Mouse (Mus musculus) hindlimb bud, embryonic 11.5 days (tissue): Measurements from ENCODE around the gene Tax1bp3.

ENCODE experiments used
- DNase-seq: peaks from one replicate; pipeline ENCODE4 v3.0.0-alpha.2; 2012; ENCODE audit warnings: low read depth, low spot score; ENCODE audit errors: extremely low spot score

The Tax1bp3 gene

GRCm38 (mm10) chr11:73176608-73177508 lies at the start of gene Tax1bp3, which contains the start of gene Emc6:
TSS of gene Tax1bp3 (plus strand) at chr11:73177083.
TSS of gene Emc6 (minus strand) at chr11:73177037.
- peak; percentile 92 for DNase-seq

GRCm38 (mm10) chr11:73131020-73131419 lies 45.9 kb upstream of the Tax1bp3 start:
- no peak for DNase-seq

- no peak for DNase-seq
Measured at GRCm38 (mm10) chr11:73132999-73133398, 43.9 kb upstream of the Tax1bp3 start.

- DNase-seq = no peak
Measured at GRCm38 (mm10) chr11:73134222-73134621, 42.7 kb upstream of the Tax1bp3 start.

- no peak for DNase-seq
Measured at GRCm38 (mm10) chr11:73136587-73136986, 40.3 kb upstream of the Tax1bp3 start.

GRCm38 (mm10) chr11:73137116-73137515 lies 39.8 kb upstream of the Tax1bp3 start:
- DNase-seq = no peak

- DNase-seq = peak; percentile 72
Measured at GRCm38 (mm10) chr11:73137591-73138501, 39.0 kb upstream of the Tax1bp3 start, which contains the start of gene Haspin. TSS of gene Haspin (minus strand) at chr11:73138294.

GRCm38 (mm10) chr11:73144261-73144681 lies 32.6 kb upstream of the Tax1bp3 start:
- no peak for DNase-seq

- DNase-seq = no peak
Measured at GRCm38 (mm10) chr11:73146026-73146974, 30.6 kb upstream of the Tax1bp3 start.

GRCm38 (mm10) chr11:73146975-73147365 lies 29.9 kb upstream of the Tax1bp3 start:
- no peak for DNase-seq

- no peak for DNase-seq
Measured at GRCm38 (mm10) chr11:73148209-73148608, 28.7 kb upstream of the Tax1bp3 start.

GRCm38 (mm10) chr11:73155071-73155470 lies 21.8 kb upstream of the Tax1bp3 start:
- DNase-seq = no peak

- no peak for DNase-seq
Measured at GRCm38 (mm10) chr11:73159957-73160810, 16.7 kb upstream of the Tax1bp3 start, which contains the start of gene P2rx5. TSS of gene P2rx5 (plus strand) at chr11:73160421.

GRCm38 (mm10) chr11:73160811-73161200 lies 16.1 kb upstream of the Tax1bp3 start:
- no peak for DNase-seq

- no peak for DNase-seq
Measured at GRCm38 (mm10) chr11:73161616-73162015, 15.3 kb upstream of the Tax1bp3 start.

GRCm38 (mm10) chr11:73162284-73162683 lies 14.6 kb upstream of the Tax1bp3 start:
- no peak for DNase-seq

- no peak for DNase-seq
Measured at GRCm38 (mm10) chr11:73168071-73168470, 8.8 kb upstream of the Tax1bp3 start.

- DNase-seq = no peak
Measured at GRCm38 (mm10) chr11:73168576-73168975, 8.3 kb upstream of the Tax1bp3 start.

GRCm38 (mm10) chr11:73169231-73169630 lies 7.7 kb upstream of the Tax1bp3 start:
- DNase-seq = no peak
